Mouse (Mus musculus): ENCODE measurements at regions not wholly inside any gene's neighbourhood (a gene's known extent, or its start where the extent isn't known, plus 50 kb on each side); places are given as distances from the start of the nearest gene placed in this dataset.
"Not testable (repeated sequence)": the region's sequence is repeated elsewhere in the genome, so short reads cannot be mapped to it uniquely, and the experiment has no call there.

DNA sequence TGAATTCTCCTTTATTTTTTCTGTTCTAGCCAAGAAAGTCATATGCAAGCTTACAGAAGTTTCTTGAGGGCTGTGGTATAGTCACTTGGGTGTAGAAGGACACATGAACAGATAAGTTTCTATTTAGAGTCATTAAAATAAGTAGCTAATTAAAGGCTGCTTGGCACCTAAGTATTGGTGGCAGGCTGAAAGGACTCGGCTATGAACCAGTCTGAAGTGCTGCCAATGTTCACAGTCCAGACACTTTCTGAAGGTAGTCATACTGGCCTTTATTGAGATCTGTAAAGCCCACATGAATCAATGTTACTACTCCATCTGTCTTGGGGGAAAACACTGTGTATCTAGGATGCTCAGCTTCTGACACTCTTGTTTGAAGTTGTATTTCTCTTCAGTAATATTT lies 269.8 kb upstream of the Mpdz start:
- in situ Hi-C loops (cut with MboI; ENCODE audit: low pct_unique_long_range_greater_than_20kb in 1 of 2, low sequenced_read_pairs in 2 of 2, unreplicated experiment in 1 of 2), result no loop called here

DNA sequence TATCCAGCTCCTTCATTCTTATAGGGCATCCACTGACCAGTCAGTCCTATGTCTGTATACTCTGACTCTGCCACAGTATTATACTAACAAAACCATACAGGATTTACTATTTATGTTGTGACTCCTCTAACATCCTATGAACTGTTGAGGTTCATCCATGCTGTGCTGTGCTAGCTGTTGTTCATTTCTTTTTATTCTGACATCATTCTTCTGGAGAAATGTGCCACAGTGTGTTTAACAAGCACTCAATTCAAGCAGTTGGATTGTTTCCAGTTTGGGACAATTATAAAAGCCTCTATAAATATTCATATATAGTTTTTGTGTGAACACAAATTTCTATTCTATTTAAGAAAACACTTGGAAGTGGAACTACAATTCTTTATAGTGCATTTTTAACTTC lies 252.6 kb upstream of the Mpdz start:
- in situ Hi-C loops (cut with MboI; ENCODE audit: low pct_unique_long_range_greater_than_20kb in 1 of 2, low sequenced_read_pairs in 2 of 2, unreplicated experiment in 1 of 2), result no loop called here

DNA sequence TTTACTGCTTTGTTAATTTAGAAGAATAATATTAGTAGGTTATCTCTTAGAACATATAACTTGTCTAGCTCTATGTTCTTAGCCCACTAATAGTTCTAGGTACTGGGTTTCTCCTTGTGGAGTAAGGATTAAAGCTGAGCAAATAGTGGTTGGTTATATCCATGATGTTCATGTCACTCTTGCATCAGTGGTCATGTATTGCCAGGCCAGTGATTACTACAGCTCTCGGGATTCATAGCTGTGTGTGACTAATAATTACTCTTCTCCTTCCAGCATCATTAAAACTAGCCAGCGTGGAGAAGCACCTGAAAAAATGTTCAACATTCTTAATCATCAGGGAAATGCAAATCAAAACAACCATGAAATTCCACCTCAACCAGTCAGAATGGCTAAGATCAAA lies 234.6 kb upstream of the Mpdz start:
- in situ Hi-C loops (cut with MboI; ENCODE audit: low pct_unique_long_range_greater_than_20kb in 1 of 2, low sequenced_read_pairs in 2 of 2, unreplicated experiment in 1 of 2), result no loop called here

DNA sequence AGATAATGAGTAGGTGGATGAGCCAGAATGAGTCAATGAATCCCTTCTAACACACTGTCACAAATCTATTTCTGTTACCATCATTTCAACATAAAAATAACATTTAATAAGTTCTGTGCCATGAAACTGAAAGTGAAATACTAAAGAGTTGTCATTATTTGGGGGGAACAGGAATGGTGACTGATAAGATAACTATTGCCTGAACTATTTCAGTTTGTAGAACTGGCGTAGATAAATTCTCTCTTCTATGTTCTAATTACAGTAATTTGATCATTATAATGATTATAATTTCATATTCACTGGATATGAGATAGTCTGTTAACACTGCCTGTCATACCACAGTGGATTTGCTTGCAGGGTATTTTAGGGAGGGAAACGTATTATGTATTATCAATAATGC lies 232.3 kb upstream of the Mpdz start:
- in situ Hi-C loops (cut with MboI; ENCODE audit: low pct_unique_long_range_greater_than_20kb in 1 of 2, low sequenced_read_pairs in 2 of 2, unreplicated experiment in 1 of 2), result no loop called here

DNA sequence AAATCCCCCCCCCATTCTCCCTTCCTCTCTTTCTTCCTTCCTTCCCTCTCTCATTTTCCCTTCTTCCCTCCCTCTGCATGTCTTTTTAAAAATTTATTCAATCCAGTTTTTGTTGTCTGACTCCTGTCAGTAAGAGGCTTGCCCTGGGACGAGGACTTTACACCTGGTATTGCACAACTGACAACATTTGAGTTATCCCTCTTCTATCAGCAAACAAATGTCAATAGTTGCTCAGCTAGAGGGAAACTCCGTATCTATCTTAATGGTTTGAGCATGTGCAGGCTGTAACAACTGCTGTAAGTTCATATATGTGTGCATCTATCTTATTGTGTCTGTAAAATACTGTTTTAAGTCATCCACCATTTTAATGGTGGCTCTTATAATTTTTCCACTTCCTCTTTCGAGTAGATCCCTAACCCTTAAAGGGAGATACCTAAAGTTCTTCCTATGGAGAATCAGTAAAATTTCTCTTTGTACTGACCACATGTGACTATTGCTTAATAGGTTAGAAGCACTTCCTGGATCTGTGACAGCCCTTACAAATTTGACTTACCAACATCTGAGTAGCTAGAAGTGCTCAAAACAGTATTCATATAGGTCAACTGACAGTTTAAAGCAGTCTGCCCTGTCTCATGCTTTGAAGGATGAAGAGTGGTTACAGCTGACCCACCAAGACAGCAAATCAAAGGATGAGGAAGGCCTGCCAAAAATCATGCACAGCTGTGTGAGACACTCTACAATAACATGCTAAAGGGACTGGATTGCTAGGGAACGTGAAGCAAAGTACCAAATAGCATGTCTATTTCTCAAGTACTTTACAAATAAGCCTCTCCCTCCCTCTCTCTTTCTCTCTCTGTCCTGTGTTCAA lies 231.0 kb upstream of the Mpdz start:
- in situ Hi-C loops (cut with MboI; ENCODE audit: low pct_unique_long_range_greater_than_20kb in 1 of 2, low sequenced_read_pairs in 2 of 2, unreplicated experiment in 1 of 2), result no loop called here

DNA sequence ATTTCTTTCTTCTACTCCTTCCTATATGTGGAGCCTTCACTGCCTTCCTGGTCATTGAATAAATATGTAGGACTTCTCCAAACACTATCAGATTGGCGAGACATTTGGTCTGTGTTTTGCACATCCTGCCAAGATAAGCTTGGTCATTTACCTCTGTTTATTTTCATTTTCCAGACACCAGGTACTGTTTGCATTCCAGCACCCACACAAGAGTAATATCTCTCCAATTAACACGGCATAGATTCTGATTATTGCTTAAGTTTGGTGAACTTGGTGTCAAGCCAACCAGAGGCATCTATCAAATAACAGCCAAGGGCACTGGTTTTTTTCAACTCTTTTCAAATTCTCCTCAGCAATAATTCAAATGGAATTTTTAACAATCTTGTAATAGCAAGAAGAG lies 229.4 kb upstream of the Mpdz start:
- in situ Hi-C loops (cut with MboI; ENCODE audit: low pct_unique_long_range_greater_than_20kb in 1 of 2, low sequenced_read_pairs in 2 of 2, unreplicated experiment in 1 of 2), result no loop called here

DNA sequence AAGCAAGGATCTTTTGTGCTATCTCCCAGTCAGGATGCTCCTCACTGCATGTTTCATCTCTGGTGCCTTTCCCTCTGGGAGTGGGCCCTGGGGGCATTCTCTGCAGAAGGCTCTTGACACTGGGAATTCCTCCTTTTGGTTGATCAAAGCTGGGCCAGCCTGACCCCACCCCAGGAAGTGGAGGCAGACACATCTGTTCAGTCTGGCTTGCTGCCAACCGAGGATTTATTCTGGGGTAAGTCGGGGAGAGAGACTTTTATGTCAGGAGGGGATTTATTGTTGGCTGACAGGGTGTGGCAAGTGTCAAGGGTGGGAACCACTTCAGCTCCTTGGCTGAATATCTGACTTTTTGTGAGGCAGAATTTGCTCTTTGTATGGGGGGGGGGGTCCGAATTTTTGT lies 226.6 kb upstream of the Mpdz start:
- in situ Hi-C loops (cut with MboI; ENCODE audit: low pct_unique_long_range_greater_than_20kb in 1 of 2, low sequenced_read_pairs in 2 of 2, unreplicated experiment in 1 of 2), result no loop called here

DNA sequence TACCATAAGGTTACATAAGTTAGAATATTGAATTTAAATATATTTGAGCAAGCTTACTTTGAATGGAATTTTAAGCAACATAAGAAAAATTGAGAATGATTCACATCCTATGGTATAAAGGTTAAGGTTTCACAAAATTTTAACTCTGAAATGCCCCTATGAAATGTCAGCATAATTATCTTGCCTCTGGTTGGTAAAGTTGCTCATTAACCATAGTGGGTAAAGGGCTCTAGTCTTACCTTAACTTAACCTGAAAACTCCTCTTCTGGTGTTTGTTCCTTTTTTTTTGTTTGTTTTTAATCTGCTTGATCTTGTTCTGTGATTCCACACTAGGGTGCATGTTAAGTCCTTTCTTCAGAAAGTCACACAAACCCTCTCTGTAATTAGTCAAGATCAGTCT lies 218.5 kb upstream of the Mpdz start:
- in situ Hi-C loops (cut with MboI; ENCODE audit: low pct_unique_long_range_greater_than_20kb in 1 of 2, low sequenced_read_pairs in 2 of 2, unreplicated experiment in 1 of 2), result no loop called here

DNA sequence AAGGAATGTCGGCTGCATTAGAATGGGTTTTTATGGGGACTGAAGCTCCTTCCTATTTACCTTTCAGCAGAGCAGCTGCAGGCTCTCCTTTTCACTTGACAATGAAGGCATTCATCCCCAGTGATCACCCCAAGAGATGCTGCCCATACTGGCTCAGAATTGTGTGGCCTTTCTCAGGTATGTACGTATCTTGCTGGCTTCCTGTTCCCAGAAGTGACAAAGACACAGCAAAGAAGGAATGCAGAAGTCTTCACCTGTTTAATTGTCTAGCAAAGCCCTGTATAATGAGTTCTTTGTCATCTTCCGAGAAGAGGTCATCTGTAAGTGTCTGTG lies 185.8 kb upstream of the Mpdz start:
- in situ Hi-C loops (cut with MboI; ENCODE audit: low pct_unique_long_range_greater_than_20kb in 1 of 2, low sequenced_read_pairs in 2 of 2, unreplicated experiment in 1 of 2), result no loop called here

DNA sequence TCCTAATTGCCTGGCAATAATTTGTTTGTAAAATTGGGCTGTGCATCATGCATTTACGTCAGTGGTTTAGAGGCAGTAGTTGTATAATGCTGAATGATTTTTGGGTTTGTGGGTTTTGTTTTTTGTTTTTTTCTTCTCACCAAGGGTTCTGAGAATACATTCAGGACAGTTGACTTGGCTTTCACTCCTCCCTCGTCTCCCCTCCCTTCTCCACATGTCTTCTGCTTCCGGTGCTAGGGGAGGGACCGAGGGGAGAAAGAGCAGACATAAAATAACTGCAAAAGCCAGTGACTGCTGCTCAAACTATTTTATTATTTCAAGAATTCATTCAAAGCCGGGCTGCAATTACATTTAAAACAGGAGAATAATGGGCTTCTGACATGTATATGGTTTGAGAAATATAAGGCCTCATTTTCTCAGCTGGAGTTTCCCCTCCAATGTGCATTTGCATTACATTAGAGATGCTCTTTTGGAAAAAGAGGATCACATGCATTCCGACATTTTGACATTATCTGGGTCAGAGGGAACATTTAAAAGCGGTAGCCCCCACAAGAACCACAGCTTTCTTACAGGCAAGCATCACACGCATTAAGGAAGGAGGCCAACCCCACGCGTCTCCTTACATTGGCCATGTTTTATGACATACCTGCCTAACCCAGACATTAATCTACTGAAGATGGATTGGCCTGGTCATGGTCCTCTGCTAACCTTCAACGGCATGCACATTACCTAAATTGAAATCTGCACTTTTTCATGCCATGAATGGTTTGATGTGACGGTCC lies 185.3 kb upstream of the Mpdz start:
- in situ Hi-C loops (cut with MboI; ENCODE audit: low pct_unique_long_range_greater_than_20kb in 1 of 2, low sequenced_read_pairs in 2 of 2, unreplicated experiment in 1 of 2), result no loop called here

DNA sequence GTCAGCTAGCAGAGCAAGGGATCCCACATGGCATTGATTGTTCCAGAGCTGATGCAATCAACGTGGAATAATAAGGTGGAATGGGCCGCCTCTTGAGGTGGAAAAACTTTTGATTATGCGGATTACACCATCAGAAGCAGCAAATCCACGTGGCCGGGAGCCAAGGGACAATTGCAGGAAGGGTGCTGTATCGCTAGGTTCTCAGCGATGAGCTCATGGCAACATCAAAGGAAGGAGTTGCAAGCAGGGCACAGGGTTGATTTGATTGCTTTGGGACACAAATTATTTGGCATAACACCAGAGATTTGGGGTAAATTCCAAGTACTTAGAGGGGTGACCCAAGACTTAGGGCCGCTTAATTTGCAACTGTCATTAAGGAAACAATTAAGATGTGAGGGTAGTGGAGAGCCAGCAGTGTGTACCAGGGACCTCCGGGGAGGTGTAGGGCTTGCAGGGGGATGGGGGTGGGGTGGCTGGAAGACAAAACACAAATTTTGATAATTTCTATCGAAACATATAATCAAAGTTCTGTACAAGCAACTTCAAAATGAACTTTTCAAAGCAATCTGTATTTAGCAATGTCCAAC lies 182.8 kb upstream of the Mpdz start:
- in situ Hi-C loops (cut with MboI; ENCODE audit: low pct_unique_long_range_greater_than_20kb in 1 of 2, low sequenced_read_pairs in 2 of 2, unreplicated experiment in 1 of 2), result no loop called here

DNA sequence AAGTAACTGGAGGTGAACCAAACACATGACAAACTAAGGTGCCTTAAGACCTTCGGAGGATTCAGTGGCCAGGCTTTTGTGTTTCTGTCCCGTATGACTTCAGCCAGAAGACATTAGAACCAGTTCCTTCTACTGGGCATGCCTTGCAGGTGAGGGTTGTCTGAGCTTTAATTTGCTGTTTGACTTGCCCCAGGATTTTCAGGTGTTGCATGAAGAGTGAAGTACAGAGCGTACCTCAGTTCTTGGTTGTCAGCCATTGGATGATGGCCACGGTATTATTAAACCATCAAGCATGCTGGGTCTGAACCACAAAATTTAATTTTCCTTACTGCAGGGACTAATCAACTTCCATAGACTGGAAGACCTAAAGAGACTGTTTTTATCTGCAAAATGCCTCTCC lies 181.5 kb upstream of the Mpdz start:
- in situ Hi-C loops (cut with MboI; ENCODE audit: low pct_unique_long_range_greater_than_20kb in 1 of 2, low sequenced_read_pairs in 2 of 2, unreplicated experiment in 1 of 2), result no loop called here

DNA sequence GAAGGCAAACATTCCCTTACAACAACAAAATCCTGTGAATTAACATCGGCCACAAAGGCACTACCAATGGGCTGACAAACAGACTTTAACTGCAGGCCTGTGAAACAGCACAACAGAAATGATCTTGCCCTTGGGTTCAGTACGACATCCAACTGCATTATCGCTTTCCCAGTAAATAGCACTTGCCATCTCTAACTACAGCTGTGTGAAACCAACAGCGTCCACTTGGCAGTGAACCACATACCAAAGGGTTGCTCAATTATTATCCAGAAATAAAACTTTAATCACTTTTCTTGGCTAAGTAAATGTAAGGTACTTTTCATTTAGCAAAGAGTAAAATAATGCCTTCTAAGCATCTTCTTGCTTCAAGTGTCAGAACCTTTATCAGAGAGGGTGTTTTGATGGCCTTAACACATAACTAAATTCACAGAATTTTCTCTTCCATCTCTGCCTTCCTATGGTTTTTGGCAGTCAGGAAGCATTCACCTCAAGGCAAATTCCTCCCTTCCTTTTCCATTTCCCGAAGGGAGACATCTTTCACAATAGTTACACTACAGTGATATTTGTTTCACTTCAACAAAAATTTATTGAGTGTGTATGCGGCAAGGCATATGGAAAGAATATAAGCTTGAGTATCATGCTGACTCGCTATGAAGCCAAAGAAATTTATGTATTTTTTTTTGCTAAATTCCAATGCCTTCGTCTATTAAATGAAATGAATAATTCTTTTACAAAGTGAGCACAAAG lies 178.9 kb upstream of the Mpdz start:
- in situ Hi-C loops (cut with MboI; ENCODE audit: low pct_unique_long_range_greater_than_20kb in 1 of 2, low sequenced_read_pairs in 2 of 2, unreplicated experiment in 1 of 2), result no loop called here

DNA sequence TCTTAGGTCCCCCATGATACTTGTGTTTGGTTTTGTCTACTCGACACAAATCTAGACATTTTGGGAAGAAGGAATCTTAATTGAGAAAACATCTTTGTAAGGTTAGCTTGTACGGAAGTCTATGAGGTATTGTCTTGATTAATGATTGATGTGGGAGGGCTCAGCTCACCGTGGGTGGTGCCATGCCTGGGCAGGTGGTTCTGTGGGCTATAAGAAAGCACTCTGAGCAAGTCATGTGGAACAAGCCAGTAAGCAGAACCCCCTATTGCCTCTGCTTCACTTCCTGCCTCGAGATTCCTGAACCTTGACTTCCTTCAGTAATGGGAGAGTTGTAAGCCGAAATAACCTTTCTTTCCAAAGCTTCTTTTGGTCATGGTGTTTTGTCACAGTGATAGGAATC lies 174.6 kb upstream of the Mpdz start:
- in situ Hi-C loops (cut with MboI; ENCODE audit: low pct_unique_long_range_greater_than_20kb in 1 of 2, low sequenced_read_pairs in 2 of 2, unreplicated experiment in 1 of 2), result no loop called here

DNA sequence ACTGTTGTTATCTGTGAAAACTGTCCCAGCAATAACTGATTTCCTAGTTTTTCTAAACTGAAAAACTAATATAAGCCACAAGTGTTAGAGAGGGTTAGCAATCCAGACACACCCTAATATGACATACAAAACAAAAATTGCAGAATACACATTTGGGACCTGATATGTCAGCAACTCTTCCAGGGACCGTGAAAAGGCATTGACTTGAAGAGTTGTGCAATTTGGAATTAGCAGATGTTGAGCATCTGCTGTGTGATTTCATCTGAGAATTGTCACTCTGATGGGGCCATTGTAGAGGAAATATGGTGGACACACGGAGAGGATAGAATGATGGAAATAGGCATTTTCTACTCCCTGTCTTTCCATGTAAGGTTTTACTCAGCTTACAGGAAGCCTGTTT lies 168.6 kb upstream of the Mpdz start:
- in situ Hi-C loops (cut with MboI; ENCODE audit: low pct_unique_long_range_greater_than_20kb in 1 of 2, low sequenced_read_pairs in 2 of 2, unreplicated experiment in 1 of 2), result no loop called here

DNA sequence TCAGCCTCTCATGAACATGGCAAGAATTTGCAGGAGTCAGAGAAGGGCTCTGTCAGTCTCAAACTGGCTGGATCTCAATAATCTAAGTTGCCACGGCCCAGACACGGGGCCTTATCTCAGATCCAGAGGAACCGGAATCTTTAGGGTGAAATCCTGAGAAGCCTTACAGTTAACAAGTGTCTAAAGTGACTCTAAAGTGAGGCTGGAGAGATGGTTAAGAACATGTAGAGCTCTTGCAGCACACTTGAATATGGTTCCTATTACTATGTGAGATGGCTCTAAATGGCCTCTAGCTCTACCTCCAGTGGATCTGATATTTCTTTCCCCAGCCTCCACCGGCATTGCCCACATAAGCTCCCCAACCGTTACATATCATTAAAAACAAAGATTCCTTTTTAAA lies 157.8 kb upstream of the Mpdz start:
- in situ Hi-C loops (cut with MboI; ENCODE audit: low pct_unique_long_range_greater_than_20kb in 1 of 2, low sequenced_read_pairs in 2 of 2, unreplicated experiment in 1 of 2), result no loop called here

DNA sequence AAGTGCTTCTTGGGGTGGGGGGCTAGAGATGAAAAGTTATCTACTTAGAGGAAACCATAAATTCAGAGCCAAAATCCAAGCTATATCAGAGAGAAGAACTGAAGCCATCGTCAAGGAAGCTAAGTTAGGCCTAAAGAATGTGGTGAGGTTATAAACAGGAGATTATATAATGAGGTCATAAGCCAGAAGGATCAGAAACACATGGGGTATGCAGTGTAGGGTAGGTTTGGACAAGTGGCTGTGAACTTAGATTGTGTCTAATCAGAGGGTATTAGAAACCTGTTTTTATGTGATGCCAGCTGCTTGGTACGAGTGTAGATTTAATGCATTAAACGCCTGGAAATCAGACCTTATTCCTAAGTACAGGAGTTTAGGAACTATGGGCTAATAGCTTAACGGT lies 154.8 kb upstream of the Mpdz start:
- in situ Hi-C loops (cut with MboI; ENCODE audit: low pct_unique_long_range_greater_than_20kb in 1 of 2, low sequenced_read_pairs in 2 of 2, unreplicated experiment in 1 of 2), result no loop called here

DNA sequence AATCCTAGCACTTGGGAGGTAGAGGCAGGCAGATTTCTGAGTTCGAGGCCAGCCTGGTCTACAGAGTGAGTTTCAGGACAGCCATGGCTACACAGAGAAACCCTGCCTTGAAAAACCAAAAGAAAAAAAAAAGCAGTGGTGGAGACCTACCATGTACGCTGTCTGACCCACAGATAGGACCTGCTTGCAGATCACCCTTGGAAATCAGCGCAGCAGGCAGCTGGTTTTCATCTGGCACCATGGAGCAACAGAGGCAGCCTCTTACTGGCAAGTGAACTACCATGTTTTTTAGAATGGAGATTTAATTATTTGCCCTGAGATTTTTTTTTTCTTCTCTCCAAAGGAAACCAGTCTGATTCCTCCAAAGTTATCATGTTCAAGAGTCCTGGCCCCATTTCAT lies 150.8 kb upstream of the Mpdz start:
- in situ Hi-C loops (cut with MboI; ENCODE audit: low pct_unique_long_range_greater_than_20kb in 1 of 2, low sequenced_read_pairs in 2 of 2, unreplicated experiment in 1 of 2), result not testable (repeated sequence)

DNA sequence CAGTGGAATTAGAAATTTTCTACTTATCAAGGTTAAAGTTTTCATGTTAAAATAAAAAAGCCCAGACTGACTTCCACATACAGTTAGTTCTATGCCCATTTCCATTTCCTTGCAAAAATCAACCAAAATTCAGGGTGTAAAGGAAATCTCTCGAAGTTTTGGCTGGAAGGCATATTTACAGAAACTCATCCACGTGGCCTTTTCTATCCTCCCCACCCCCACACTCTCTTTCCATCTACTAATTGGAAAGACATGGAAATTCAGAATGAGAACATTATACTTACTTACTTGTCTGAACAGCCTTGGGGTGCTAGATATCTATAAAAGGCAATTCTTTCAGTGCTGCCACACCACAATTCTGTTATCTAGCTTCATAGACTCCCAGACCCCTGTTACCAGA lies 139.9 kb upstream of the Mpdz start:
- in situ Hi-C loops (cut with MboI; ENCODE audit: low pct_unique_long_range_greater_than_20kb in 1 of 2, low sequenced_read_pairs in 2 of 2, unreplicated experiment in 1 of 2), result no loop called here
